Mouse (Mus musculus): Measurements from ENCODE around the gene Nox4. TPM values are rescaled to one million over a fixed set of nuclear protein-coding genes. Genes with fewer than 3 reads are reported as not detected.
A peak's percentile ranks its signal among the peaks of the same experiment; 100 is the strongest.

Nox4 gene
- polyA plus RNA-seq (2015; fragmentation: Nextera tagmentation; extraction: Ambion mirVana) = 7.3 and 7.7 TPM in 2 replicates

DNA sequence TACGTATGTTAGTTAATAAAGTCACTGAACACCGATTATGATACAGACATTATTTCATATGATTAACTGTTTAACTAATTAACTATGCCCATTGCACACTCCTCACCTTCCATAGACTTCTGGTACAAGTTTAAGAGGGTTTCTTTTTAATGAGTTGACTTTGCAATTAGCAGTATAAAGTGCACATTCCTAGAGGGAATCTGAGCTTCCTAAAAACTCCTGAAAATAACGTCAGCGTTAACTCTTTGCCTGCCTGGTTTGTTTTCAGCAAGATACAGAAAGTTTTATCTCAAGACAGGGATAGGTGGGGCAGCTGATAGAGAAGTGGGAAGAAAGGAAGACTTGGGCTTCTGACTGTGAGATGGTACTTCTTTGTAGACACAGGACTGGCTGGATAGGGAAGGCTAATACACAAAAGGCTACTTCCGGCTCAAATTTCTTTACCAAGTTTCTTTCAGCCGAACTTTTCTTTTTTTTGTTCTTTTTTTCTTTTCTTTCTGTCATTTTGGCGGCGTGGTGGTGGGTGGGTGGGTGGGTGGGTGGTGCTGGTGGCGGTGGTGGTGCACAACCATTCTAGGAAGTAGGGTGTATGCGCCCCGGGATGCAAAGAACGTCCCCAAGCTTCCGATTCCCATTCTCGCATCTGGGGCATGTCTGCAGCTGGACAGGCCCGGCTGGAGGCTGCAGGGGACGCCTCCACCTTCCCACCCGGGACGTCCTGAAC, at the start of gene Nox4:
Nox4 (plus strand) TSS at position 241 of the 724 bp plus-strand sequence.
- peaks cover 7% of the 10 kb centered on the region for H3K4me1 ChIP-seq
- peak within 1 kb of the TSS; percentile 85 for H3K27ac ChIP-seq
- no peaks in the 10 kb centered on the region for H3K27me3 ChIP-seq
- peak within 1 kb of the TSS; percentile 72 for H3K4me3 ChIP-seq
- no peaks in the 10 kb centered on the region for H3K36me3 ChIP-seq
- H3K4me2 ChIP-seq = peak within 1 kb of the TSS; percentile 68
- peak within 1 kb of the TSS; percentile 88 for H3K9ac ChIP-seq
- H3K9me3 ChIP-seq = no peaks in the 10 kb centered on the region
- WGBS = 7% methylated on average over 18 of the region's 18 CpGs
- no peak for ATAC-seq (ENCODE audit: insufficient number of reproducible peaks, insufficient read depth, low FRiP score, low TSS enrichment, low read depth)

DNA sequence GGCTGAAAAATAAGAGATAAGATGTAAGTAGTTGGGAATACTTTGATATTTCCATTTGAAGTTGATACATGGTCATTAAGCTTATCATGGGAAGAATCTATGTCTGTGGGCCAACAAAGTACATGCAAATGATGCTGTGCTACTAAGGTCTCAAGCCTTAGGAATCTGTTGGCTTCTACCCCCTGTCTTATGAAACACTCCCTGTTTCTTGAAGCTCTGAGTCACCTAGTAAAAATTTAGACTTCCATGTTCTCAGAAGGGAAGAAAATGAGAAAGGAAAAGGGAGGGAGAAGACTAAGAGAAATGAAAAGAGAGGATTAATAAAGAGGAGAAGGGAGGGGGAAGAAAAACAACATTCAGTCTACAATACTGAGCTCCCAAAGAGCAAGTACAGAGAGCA, 41.1 kb upstream of the Nox4 start:
- Histone ChIP-seq H3K9me3 (no peaks in the 10 kb centered on the region), H3K9ac (no peak overlapping the region), H3K27me3 (no peaks in the 10 kb centered on the region), H3K27ac (no peak overlapping the region), H3K4me2 (no peak overlapping the region), H3K36me3 (no peaks in the 10 kb centered on the region), H3K4me3 (no peak overlapping the region), H3K4me1 (no peaks in the 10 kb centered on the region)
- no peak for ATAC-seq (ENCODE audit: insufficient number of reproducible peaks, insufficient read depth, low FRiP score, low TSS enrichment, low read depth)

DNA sequence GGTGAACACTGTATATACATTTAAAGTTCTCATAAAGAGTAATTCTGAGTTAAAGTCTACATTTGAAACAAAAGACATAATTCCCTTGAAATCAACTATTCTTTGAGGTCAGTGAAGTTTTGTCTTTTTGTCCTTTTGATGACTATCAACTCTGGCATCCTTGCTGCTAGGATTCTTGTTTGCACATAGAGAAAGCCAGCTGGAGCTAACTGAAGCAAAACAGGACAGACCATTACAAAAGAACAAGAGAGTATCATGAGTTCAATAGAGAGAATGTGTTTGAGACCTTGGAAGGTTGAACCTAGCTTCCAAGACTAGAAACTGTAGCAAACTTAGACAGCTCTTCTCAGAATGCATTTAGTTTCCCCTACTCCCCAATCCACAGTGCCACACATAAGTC, 24.2 kb upstream of the Nox4 start:
- H3K9ac ChIP-seq = no peak overlapping the region
- no peaks in the 10 kb centered on the region for H3K4me1 ChIP-seq
- no peaks in the 10 kb centered on the region for H3K9me3 ChIP-seq
- H3K4me2 ChIP-seq = no peak overlapping the region
- H3K27ac ChIP-seq = no peak overlapping the region
- H3K27me3 ChIP-seq = no peaks in the 10 kb centered on the region
- no peak for ATAC-seq (ENCODE audit: insufficient number of reproducible peaks, insufficient read depth, low FRiP score, low TSS enrichment, low read depth)
- H3K4me3 ChIP-seq = no peak overlapping the region
- no peaks in the 10 kb centered on the region for H3K36me3 ChIP-seq

DNA sequence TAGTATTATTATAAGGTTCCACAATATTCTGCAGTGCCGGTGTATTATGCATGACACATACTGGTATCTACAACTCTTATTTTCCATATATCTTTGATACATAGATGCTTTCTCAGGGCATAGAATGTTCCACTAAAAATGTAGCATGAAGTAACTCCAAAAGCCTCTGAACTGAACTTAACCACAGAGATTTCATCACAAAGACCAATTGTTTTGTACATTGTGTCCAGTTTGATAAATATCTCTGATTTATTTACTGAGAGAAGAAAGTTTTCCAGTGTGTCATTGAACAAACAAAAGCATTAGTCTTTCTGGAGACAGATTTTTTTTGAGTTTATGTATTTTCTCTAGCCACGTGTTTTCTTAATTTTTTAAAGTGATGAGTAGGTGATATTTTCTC, 23.1 kb upstream of the Nox4 start:
- 83% methylated on average over 2 of the region's 2 CpGs for WGBS
- no peak overlapping the region for H3K27ac ChIP-seq
- H3K36me3 ChIP-seq = no peaks in the 10 kb centered on the region
- no peaks in the 10 kb centered on the region for H3K27me3 ChIP-seq
- H3K4me2 ChIP-seq = no peak overlapping the region
- H3K4me3 ChIP-seq = no peak overlapping the region
- ATAC-seq (ENCODE audit: insufficient number of reproducible peaks, insufficient read depth, low FRiP score, low TSS enrichment, low read depth) = no peak
- H3K9me3 ChIP-seq = no peaks in the 10 kb centered on the region
- H3K9ac ChIP-seq = no peak overlapping the region
- no peaks in the 10 kb centered on the region for H3K4me1 ChIP-seq

DNA sequence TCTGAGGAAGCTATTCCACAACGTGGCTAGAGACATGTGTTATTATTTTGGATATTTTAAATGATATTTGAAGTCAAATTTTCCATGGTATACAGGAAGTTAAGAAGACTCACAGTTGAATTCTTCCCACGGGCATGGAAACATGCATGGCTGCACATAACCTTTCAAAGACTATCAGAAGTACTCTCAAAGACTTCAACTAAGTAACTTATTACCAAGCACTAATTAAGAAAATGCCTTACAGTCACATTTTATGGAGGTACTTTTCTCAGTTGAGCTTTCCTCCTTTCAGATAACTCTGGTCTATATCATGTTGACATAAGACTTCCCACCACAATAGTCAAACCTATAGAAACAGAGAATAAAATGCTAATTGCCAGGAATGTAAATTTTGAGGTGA, 20.3 kb upstream of the Nox4 start:
- Histone ChIP-seq H3K9me3 (no peaks in the 10 kb centered on the region), H3K27ac (no peak overlapping the region), H3K4me3 (no peak overlapping the region), H3K9ac (no peak overlapping the region), H3K4me1 (no peaks in the 10 kb centered on the region), H3K36me3 (no peaks in the 10 kb centered on the region), H3K4me2 (no peak overlapping the region), H3K27me3 (no peaks in the 10 kb centered on the region)
- no peak for ATAC-seq (ENCODE audit: insufficient number of reproducible peaks, insufficient read depth, low FRiP score, low TSS enrichment, low read depth)
- WGBS = 21% methylated on average over 2 of the region's 2 CpGs

DNA sequence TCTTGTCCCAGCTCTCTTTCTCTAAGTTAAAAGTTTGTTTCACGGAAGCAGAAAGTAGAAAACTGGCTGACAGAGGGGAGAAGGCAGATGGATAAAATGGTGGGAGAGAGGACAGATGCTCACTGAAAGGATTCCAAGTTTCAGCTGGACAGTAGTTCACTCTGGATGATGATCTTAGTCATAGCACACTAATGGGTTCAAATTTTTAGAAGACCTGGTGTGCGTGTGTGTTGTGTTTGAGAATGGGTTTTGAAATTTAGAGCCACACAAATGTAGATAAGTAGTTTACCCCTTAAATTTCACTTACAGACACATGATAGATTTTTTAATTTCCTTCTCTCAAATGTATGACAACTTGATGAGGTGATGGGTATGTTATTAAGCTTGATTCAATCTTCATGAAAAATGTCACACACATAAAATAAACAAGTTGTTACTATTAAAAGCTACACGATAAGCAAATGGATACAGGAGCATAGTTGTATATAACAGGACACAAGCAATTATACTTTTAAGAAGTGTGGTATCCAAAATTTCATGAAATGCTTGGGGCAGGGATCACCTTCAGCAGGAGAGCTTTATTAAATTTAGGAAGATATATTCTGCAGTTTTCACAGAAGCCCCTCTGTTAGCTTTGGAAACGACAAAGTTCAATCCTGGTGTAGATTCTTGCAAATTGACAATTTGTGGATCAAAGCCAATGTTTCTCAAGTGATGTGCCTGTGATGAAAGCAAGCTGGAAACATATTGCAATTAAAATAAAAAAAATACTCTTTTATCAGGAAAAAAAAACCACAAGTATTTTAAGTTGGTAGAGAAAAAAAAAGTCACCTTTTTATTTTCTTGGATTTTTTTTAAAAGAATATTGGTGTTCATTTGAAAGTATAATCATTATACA, 18.6 kb upstream of the Nox4 start:
- WGBS = 79% methylated on average over 4 of the region's 4 CpGs
- Histone ChIP-seq H3K36me3 (no peaks in the 10 kb centered on the region), H3K9me3 (no peaks in the 10 kb centered on the region), H3K27ac (no peak overlapping the region), H3K4me3 (no peak overlapping the region), H3K9ac (no peak overlapping the region), H3K4me2 (no peak overlapping the region), H3K27me3 (no peaks in the 10 kb centered on the region), H3K4me1 (no peaks in the 10 kb centered on the region)
- ATAC-seq (ENCODE audit: insufficient number of reproducible peaks, insufficient read depth, low FRiP score, low TSS enrichment, low read depth) = no peak

DNA sequence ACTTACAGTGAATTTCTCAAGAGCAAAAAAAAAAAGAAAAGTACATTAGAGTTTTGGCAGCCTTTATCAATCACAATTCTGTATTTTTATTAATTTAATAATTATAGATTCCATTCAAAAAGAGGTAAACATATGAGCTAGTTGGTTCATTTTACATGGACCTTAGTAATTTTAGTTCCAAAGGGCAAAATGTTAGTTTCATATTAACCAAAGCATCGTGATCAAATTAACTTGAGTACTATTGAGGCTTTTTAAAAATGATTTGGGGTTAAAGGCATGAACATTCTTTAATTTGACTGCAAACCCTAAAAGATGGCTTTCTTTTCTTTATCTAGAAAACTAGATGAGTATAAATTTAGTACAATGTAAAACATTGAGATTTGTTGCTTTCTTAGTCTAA, 16.4 kb upstream of the Nox4 start:
- H3K4me1 ChIP-seq = no peaks in the 10 kb centered on the region
- H3K36me3 ChIP-seq = no peaks in the 10 kb centered on the region
- ATAC-seq (ENCODE audit: insufficient number of reproducible peaks, insufficient read depth, low FRiP score, low TSS enrichment, low read depth) = no peak
- no peak overlapping the region for H3K9ac ChIP-seq
- WGBS = 89% methylated on average over 1 of the region's 1 CpGs
- H3K9me3 ChIP-seq = no peaks in the 10 kb centered on the region
- no peak overlapping the region for H3K4me2 ChIP-seq
- H3K27me3 ChIP-seq = no peaks in the 10 kb centered on the region
- no peak overlapping the region for H3K4me3 ChIP-seq
- no peak overlapping the region for H3K27ac ChIP-seq

DNA sequence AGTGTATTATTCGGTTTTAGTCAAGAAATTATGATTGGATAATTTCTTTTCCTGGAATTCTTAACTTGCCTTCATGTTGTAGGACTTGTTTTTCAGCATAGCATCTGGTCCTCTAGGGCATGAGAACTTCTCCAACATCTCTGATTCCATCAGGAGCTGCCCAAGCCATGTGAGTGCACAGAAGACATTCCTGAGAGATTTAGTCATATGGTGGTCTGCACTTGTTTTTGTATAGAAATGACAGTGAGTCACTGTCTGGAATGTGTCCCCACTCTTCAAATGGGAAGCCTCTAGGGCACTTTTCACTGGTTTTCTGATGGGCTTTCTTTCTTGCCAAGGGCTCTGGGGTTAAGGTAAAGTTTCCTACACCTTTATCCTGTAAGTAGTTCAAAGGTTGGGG, 4.8 kb upstream of the Nox4 start:
- H3K4me2 ChIP-seq = no peak overlapping the region
- no peaks in the 10 kb centered on the region for H3K4me1 ChIP-seq
- H3K27me3 ChIP-seq = no peaks in the 10 kb centered on the region
- H3K9ac ChIP-seq = no peak overlapping the region
- no peak for ATAC-seq (ENCODE audit: insufficient number of reproducible peaks, insufficient read depth, low FRiP score, low TSS enrichment, low read depth)
- no peaks in the 10 kb centered on the region for H3K36me3 ChIP-seq
- WGBS = 60% methylated on average over 1 of the region's 1 CpGs
- no peak overlapping the region for H3K4me3 ChIP-seq
- H3K9me3 ChIP-seq = no peaks in the 10 kb centered on the region
- H3K27ac ChIP-seq = no peak overlapping the region

DNA sequence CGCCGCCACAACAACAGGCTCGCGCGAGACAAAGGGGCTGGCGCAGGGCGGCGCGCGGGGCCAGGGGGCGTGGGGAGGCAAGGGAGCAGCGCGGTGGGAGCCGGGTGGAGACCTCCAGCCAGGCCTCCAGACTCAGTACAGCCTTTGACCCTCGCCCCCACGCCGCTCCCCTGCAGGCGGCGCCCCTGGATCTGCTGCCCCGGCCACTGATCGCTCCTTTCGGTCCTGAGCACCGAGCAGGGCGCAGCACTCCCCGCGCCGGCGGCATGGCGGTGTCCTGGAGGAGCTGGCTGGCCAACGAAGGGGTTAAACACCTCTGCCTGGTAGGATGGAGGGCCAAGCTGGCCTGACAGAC, 661 bp downstream of the Nox4 start:
- no peaks in the 10 kb centered on the region for H3K9me3 ChIP-seq
- H3K36me3 ChIP-seq = no peaks in the 10 kb centered on the region
- WGBS = 0% methylated on average over 30 of the region's 30 CpGs
- no peaks in the 10 kb centered on the region for H3K27me3 ChIP-seq
- ATAC-seq (ENCODE audit: insufficient number of reproducible peaks, insufficient read depth, low FRiP score, low TSS enrichment, low read depth) = peak; percentile 88
- peak overlapping the region; percentile 88 for H3K9ac ChIP-seq
- H3K4me1 ChIP-seq = peaks cover 7% of the 10 kb centered on the region
- peak overlapping the region; percentile 85 for H3K27ac ChIP-seq
- H3K4me3 ChIP-seq = peak overlapping the region; percentile 72
- H3K4me2 ChIP-seq = peak overlapping the region; percentile 68

DNA sequence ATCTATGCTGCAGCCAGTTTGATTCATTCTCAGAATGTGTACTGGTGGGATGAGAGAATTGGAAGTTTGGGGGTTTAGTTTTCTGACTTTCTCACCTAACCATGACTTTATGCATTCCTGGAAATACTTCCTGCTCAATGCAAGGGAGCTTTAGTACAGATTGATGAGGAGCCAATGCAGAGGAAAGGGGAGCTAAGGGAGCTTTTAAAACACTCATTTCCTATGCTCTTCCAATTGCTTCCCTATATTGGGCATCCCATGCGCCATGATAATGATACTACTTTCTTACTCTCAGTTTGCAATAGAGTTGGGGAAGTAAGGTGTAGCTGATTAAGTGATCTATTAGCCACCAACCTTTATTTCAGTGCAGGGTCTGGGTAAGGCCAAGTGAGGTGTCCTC, 1.0 kb downstream of the Nox4 start:
- H3K27ac ChIP-seq = peak overlapping the region; percentile 85; the same call in 1 of the 2 replicates
- 59% methylated on average over 1 of the region's 1 CpGs for WGBS
- H3K36me3 ChIP-seq = no peaks in the 10 kb centered on the region
- peak overlapping the region; percentile 68 for H3K4me2 ChIP-seq
- ATAC-seq (ENCODE audit: insufficient number of reproducible peaks, insufficient read depth, low FRiP score, low TSS enrichment, low read depth) = 0 out of 2 replicates have a peak, but pooled peaks have one; percentile 32
- peak overlapping the region; percentile 88 for H3K9ac ChIP-seq
- H3K4me1 ChIP-seq = peaks cover 7% of the 10 kb centered on the region
- no peaks in the 10 kb centered on the region for H3K9me3 ChIP-seq
- H3K4me3 ChIP-seq = peak overlapping the region; percentile 72
- H3K27me3 ChIP-seq = no peaks in the 10 kb centered on the region

DNA sequence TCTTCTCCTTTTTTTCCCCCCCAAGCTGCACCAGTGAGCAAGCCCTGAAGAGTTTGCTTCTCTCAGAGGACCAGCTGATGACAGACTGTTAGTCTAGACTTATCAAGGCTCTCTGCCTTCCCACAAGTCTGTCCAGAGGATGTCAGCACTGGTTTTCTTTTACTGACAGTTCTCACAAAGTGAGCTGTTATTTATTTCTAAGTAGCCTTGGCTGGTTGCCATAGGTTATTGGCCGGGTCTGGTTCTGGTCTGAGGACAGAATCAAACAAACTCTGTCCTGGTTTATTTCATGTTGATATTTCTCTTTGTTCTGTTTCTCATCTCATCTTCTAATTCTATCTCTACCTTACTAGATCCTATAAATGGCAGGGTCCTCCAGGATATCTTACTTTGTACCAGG, 2.0 kb downstream of the Nox4 start:
- 65% methylated on average over 1 of the region's 1 CpGs for WGBS
- no peak for ATAC-seq (ENCODE audit: insufficient number of reproducible peaks, insufficient read depth, low FRiP score, low TSS enrichment, low read depth)

DNA sequence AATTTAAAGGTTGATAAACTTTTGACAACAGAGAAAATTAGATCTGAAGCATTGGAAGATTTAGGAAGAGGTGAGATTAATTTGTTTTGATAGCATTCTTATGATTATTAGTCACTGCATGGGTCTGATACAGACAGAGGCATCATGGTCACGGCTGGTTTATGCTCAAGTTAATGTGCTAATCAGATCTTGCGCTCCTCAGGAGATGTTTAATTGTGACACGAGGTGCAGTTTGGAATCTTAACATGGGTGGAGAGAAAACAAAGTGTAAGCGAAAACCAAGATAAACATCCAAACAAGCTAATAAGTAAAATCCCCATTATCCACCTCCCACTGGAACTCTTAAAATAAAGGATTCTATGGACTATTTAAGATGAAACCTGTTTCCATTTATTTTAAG, 6.2 kb downstream of the Nox4 start:
- Histone ChIP-seq H3K27ac (no peak overlapping the region), H3K4me3 (no peak overlapping the region), H3K4me1 (peaks cover 5% of the 10 kb centered on the region), H3K4me2 (no peak overlapping the region), H3K27me3 (no peaks in the 10 kb centered on the region), H3K9me3 (no peaks in the 10 kb centered on the region), H3K9ac (no peak overlapping the region), H3K36me3 (no peaks in the 10 kb centered on the region)
- WGBS = 74% methylated on average over 4 of the region's 4 CpGs
- no peak for ATAC-seq (ENCODE audit: insufficient number of reproducible peaks, insufficient read depth, low FRiP score, low TSS enrichment, low read depth)

More for the DNA sequence above, 2.0 kb downstream of the Nox4 start:
- no peak overlapping the region for H3K27ac ChIP-seq
- no peaks in the 10 kb centered on the region for H3K9me3 ChIP-seq
- H3K9ac ChIP-seq = no peak overlapping the region
- H3K27me3 ChIP-seq = no peaks in the 10 kb centered on the region
- no peak overlapping the region for H3K4me3 ChIP-seq
- peak overlapping the region; percentile 68 for H3K4me2 ChIP-seq
- peaks cover 7% of the 10 kb centered on the region for H3K4me1 ChIP-seq
- no peaks in the 10 kb centered on the region for H3K36me3 ChIP-seq

Measured in embryonic facial prominence, embryonic 13.5 days (tissue).